Mouse (Mus musculus) G1E (cell line): ENCODE data around the gene Slc10a6.

ENCODE experiments used
- CTCF ChIP-seq: IDR thresholded peaks from 2 replicates; pipeline ENCODE4 v1.5.1; 2012; ENCODE audit warnings: low read depth, low read length, inconsistent platforms, mixed read lengths
- GATA1 ChIP-seq: IDR thresholded peaks from 2 replicates; pipeline ENCODE4 v1.6.1; 2012; ENCODE audit warnings: borderline replicate concordance, low read length, inconsistent platforms, mixed read lengths
- POLR2AphosphoS5 ChIP-seq: IDR thresholded peaks from 2 replicates; pipeline ENCODE4 v1.6.1; 2012; ENCODE audit warnings: low read depth, low read length, inconsistent platforms; ENCODE audit not compliant: insufficient replicate concordance
- TAL1 ChIP-seq: conservative IDR thresholded peaks from 2 replicates; pipeline ENCODE4 v1.6.1; 2012; ENCODE audit warnings: low read depth, low read length, inconsistent platforms, mixed read lengths

GRCm38 (mm10) chr5:103610148-103610547 lies 19.1 kb downstream of the Slc10a6 start:
- no peak for TF ChIP-seq GATA1
- no peak for TF ChIP-seq POLR2AphosphoS5
- TF ChIP-seq CTCF: no peak
- TF ChIP-seq TAL1: no peak
